Mouse (Mus musculus) lung, postnatal 0 days (tissue): Measurements from ENCODE around the gene Anapc15-ps. TPM values are rescaled to one million over a fixed set of nuclear protein-coding genes. Genes with fewer than 3 reads are reported as not detected.

Experiments
- ATAC-seq: fragments of 200-750 bp; cut with Nextera tagmentation; 2 replicates; pipeline ENCODE4 v1.8.0; 2017; ENCODE audit warnings: moderate library complexity
- DNase-seq: peaks from one replicate; pipeline ENCODE4 v3.0.0-alpha.2; 2016; ENCODE audit warnings: low spot score
- H3K27ac ChIP-seq: fragments of 300-500 bp; sonication (generic); 2 replicates; pipeline ENCODE4 v1.5.1; 2014; ENCODE audit warnings: antibody characterized with exemption, mild to moderate bottlenecking, low read length, mixed read lengths
- H3K27me3 ChIP-seq: fragments of 300-500 bp; sonication (generic); replicated peaks from 2 replicates; pipeline ENCODE4 v1.6.1; 2014; ENCODE audit warnings: low read length, mixed read lengths; ENCODE audit not compliant: insufficient read depth
- H3K36me3 ChIP-seq: fragments of 300-500 bp; sonication (generic); 2 replicates; pipeline ENCODE4 v1.6.1; 2014; ENCODE audit warnings: low read length, mixed read lengths; ENCODE audit not compliant: insufficient read depth
- H3K4me1 ChIP-seq: fragments of 300-500 bp; sonication (generic); 2 replicates; pipeline ENCODE4 v1.6.1; 2014; ENCODE audit warnings: antibody characterized with exemption, low read depth, low read length, mixed read lengths; ENCODE audit not compliant: insufficient read depth
- H3K4me2 ChIP-seq: fragments of 300-500 bp; sonication (generic); replicated peaks from 2 replicates; pipeline ENCODE4 v1.6.1; 2014; ENCODE audit warnings: low read depth, mild to moderate bottlenecking, low read length, moderate library complexity, mixed read lengths
- H3K4me3 ChIP-seq: fragments of 300-500 bp; sonication (generic); 2 replicates; pipeline ENCODE4 v1.5.1; 2014; ENCODE audit warnings: low read depth, low read length
- H3K9ac ChIP-seq: fragments of 300-500 bp; sonication (generic); replicated peaks from 2 replicates; pipeline ENCODE4 v1.6.1; 2014; ENCODE audit warnings: low read depth, mild to moderate bottlenecking
- H3K9me3 ChIP-seq: fragments of 300-500 bp; sonication (generic); 2 replicates; pipeline ENCODE4 v1.6.1; 2016; ENCODE audit warnings: low read length, mixed read lengths
- CTCF ChIP-seq: IDR thresholded peaks from 2 replicates; pipeline ENCODE4 v1.5.1; 2016; ENCODE audit warnings: antibody characterized with exemption, mild to moderate bottlenecking
- EP300 ChIP-seq: IDR thresholded peaks from 2 replicates; pipeline ENCODE4 v1.6.1; 2016; ENCODE audit warnings: antibody characterized with exemption, mild to moderate bottlenecking, control low read depth
- WGBS: fragments of 180-500 bp; shearing (Covaris S2); extraction: QIAGEN DNeasy Blood & Tissue Kit; methylation state at CpG from one replicate; pipeline ENCODE4 v1.1.7; 2014; 5-methylcytosine and 5-hydroxymethylcytosine counted together
- polyA plus RNA-seq: library from polyadenylated mRNA; unstranded; fragments of >200 nt; fragmentation: Nextera tagmentation; extraction: Ambion mirVana; gene quantifications from 2 replicates; pipeline ENCODE4 v1.2.1, GENCODE M21; 2015

Gene Anapc15-ps
- polyA plus RNA-seq, 1 experiment from 2014 or later: not detected

DNA sequence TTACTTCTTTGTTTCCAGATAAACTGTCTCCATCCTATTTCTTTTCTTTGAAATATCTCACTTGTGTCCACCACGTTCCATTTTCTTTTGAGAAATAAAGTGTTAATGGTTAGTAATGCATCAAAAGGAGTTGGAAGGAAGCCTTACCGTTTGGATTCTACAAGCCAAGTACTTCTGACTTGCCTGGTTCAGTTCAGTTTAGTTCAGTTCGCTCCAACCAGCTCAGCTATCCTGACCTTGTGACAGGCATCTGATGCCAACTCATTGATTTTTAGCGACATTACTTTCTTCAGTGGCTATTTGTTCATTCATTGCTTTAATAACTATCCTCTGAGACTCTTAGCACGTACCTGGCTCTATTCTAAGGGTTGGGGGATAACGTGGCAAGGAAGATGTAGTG, 42.4 kb upstream of the Anapc15-ps start:
- TF ChIP-seq EP300 (no peak), CTCF (no peak)
- H3K9me3 ChIP-seq: no peaks in the 10 kb centered on the region
- DNase-seq (no peak), ATAC-seq (no peak)
- no peak overlapping the region for H3K9ac ChIP-seq
- H3K36me3 ChIP-seq: no peaks in the 10 kb centered on the region
- H3K4me2 ChIP-seq: no peak overlapping the region
- no peak overlapping the region for H3K27ac ChIP-seq
- H3K4me1 ChIP-seq: no peaks in the 10 kb centered on the region
- WGBS: 51% methylated on average over 6 of the region's 6 CpGs
- H3K27me3 ChIP-seq: no peaks in the 10 kb centered on the region
- H3K4me3 ChIP-seq: no peak overlapping the region

DNA sequence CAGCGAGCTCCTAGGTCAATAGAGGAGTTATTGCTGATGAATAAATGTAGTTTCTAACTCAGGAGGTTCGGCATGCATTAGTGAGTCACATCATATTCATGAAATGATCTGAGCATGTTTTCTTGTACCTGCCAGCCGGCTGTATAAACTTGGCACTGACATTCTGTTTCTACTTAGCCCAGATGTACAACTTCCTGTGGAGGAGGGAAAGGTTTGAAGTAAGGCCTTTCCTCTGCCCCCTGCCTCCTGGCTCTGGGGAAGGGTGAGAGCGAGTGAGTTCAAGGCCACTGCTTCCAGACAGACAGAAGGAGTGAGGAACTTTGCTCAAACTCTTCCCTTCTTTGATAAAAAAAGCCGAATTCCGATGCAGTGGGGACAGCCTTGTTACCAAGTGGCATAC, 39.0 kb upstream of the Anapc15-ps start:
- Histone ChIP-seq H3K36me3 (no peaks in the 10 kb centered on the region), H3K9ac (no peak overlapping the region), H3K27me3 (no peaks in the 10 kb centered on the region), H3K27ac (no peak overlapping the region), H3K4me2 (no peak overlapping the region), H3K4me1 (no peaks in the 10 kb centered on the region), H3K4me3 (no peak overlapping the region), H3K9me3 (no peaks in the 10 kb centered on the region)
- ATAC-seq (no peak), DNase-seq (peak; percentile 22)
- no peak for TF ChIP-seq EP300
- no peak for TF ChIP-seq CTCF
- 41% methylated on average over 6 of the region's 6 CpGs for WGBS

DNA sequence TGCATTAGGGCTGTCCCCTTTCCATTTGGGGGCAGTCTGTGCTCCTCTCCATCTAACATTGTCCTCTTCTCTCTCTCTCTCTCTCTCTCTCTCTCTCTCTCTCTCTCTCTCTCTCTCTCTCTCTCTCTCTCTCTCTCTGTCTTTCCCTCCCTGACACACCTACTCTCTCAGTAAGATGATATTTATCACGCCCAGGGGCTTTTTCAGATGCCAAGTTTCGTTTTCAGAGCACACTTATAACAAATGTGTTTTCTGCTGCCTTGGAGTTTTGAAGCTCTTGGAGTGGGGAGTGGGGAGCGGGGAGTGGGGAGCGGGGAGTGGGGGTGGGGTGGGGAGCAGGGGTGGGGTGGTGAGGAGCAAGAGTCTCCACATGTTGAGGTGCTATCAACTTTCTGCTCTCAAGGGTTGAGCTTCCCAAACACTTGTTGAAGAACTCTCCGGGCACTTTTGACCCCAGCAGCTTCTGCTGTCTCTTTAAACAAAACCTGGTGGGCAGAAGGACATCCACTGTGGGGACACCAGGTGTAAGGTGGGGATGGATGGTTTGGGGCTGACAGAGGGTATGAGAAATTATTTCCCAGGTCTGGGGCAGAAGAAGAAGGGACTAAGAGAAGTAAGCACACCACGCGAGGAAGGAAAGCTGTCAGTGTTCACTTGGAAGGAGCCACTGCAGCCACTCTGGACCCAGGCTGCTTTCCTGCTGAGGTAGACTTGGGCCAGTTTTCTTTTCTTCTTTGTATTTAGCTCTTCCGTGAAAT, 36.8 kb upstream of the Anapc15-ps start:
- no peak overlapping the region for H3K4me2 ChIP-seq
- TF ChIP-seq CTCF (no peak), EP300 (no peak)
- WGBS: 63% methylated on average over 8 of the region's 8 CpGs
- no peaks in the 10 kb centered on the region for H3K4me1 ChIP-seq
- H3K9me3 ChIP-seq: no peaks in the 10 kb centered on the region
- DNase-seq: no peak
- ATAC-seq: no peak
- no peak overlapping the region for H3K4me3 ChIP-seq
- H3K9ac ChIP-seq: no peak overlapping the region
- H3K27ac ChIP-seq: no peak overlapping the region
- H3K36me3 ChIP-seq: no peaks in the 10 kb centered on the region
- H3K27me3 ChIP-seq: no peaks in the 10 kb centered on the region

DNA sequence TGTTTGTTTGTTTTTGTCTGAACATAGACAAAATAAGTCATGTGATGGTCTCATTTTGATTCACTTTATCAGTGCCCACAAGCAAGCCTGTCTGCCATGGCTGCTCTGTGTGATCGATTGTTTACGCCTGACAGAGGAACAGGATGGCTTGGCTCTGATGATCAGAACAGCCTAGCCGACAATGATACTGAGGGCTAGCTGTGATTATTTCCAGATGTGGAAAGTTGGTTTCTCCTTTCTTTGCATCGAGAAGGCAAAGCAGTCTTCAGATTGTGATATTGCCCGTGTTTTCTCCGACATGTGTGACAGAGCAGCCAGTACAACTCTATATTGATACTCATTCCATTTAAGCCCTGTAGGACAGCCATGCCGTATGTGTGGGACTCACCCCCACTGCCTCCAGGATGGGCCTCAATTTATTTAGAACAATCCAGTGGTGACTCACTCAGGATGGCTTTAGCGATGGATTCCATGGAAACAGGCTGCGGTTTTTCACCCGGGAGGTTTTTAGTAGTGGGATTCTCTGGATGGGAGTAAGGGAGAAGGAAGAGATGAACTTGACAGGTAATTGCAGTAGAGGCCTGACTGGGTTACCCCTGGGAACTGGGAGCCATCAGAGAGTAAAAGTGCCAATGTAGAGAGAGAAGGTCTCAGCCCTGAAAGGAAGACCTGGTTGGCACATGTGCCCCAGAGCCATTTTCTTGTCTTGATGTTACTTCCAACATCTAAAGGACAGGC, 36.1 kb upstream of the Anapc15-ps start:
- Histone ChIP-seq H3K4me3 (no peak overlapping the region), H3K4me1 (no peaks in the 10 kb centered on the region), H3K27me3 (no peaks in the 10 kb centered on the region), H3K4me2 (no peak overlapping the region), H3K9me3 (no peaks in the 10 kb centered on the region), H3K9ac (no peak overlapping the region), H3K27ac (no peak overlapping the region), H3K36me3 (no peaks in the 10 kb centered on the region)
- no peak for TF ChIP-seq CTCF
- TF ChIP-seq EP300: no peak
- WGBS: 65% methylated on average over 10 of the region's 10 CpGs
- DNase-seq (no peak), ATAC-seq (no peak)

DNA sequence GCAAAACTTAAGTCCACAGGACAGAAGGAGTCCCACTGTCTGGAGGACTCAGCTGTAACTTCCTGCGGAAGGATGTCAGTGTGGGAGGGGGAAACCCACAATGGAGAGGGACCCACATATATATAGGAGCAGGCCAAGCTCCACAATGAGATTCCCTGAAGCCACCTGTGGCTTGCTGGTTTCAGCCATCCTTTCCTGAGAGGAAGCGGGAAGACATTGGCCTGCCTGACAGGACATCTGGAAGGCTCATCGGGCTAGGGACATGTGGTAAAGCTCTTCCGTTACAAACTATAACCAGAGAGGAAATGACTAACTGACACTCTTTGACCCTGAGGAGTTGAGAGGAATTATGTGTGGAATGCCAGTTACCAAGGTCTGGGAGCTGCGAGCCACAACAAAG, 34.8 kb upstream of the Anapc15-ps start:
- no peaks in the 10 kb centered on the region for H3K36me3 ChIP-seq
- H3K4me2 ChIP-seq: no peak overlapping the region
- no peaks in the 10 kb centered on the region for H3K27me3 ChIP-seq
- no peaks in the 10 kb centered on the region for H3K9me3 ChIP-seq
- no peak overlapping the region for H3K9ac ChIP-seq
- ATAC-seq (peak; percentile 61), DNase-seq (peak; percentile 41)
- 30% methylated on average over 5 of the region's 5 CpGs for WGBS
- TF ChIP-seq CTCF: no peak
- TF ChIP-seq EP300: no peak
- H3K4me3 ChIP-seq: no peak overlapping the region
- H3K4me1 ChIP-seq: no peaks in the 10 kb centered on the region
- no peak overlapping the region for H3K27ac ChIP-seq

DNA sequence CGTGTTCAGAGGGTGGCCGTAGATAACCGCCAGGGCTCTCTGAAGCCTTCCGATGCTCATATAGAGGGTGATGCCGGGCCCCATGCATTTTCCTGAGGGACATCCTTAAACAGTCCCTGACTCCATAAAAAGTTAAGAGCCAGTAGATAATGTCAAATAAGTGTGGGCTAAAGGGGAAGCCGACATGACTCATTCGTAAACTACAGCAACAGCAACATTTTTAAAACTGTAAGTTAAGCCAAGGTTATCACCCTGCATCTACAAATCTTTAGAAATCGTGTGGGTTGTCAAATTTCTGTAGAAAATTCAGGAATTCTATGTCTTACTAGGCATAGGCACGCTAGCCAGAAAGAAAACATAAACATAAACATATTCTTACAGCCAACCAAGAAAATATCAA, 33.6 kb upstream of the Anapc15-ps start:
- H3K4me2 ChIP-seq: no peak overlapping the region
- WGBS: 74% methylated on average over 9 of the region's 9 CpGs
- H3K9me3 ChIP-seq: no peaks in the 10 kb centered on the region
- no peaks in the 10 kb centered on the region for H3K4me1 ChIP-seq
- H3K36me3 ChIP-seq: no peaks in the 10 kb centered on the region
- H3K4me3 ChIP-seq: no peak overlapping the region
- H3K9ac ChIP-seq: no peak overlapping the region
- no peaks in the 10 kb centered on the region for H3K27me3 ChIP-seq
- ATAC-seq: no peak
- no peak for DNase-seq
- H3K27ac ChIP-seq: no peak overlapping the region
- TF ChIP-seq EP300: no peak
